Mouse (Mus musculus) ovary, adult 18-20 months (tissue): ENCODE measurements around the gene Chsy1.

ENCODE experiments used
- DNase-seq: peaks from one replicate; pipeline ENCODE4 v3.0.0; 2022; ENCODE audit warnings: low spot score, mixed read lengths

Gene Chsy1

GRCm38 (mm10) chr7:66108961-66109854 is at the start of gene Chsy1:
Gene Chsy1 (plus strand): TSS chr7:66109515.
- DNase-seq = peak; percentile 84

GRCm38 (mm10) chr7:66060066-66060956 is 49.0 kb upstream of the Chsy1 start:
- peak; percentile 76 for DNase-seq

- DNase-seq = no peak
Observed at GRCm38 (mm10) chr7:66061057-66061456, 48.3 kb upstream of the Chsy1 start.

GRCm38 (mm10) chr7:66076411-66076810 is 32.9 kb upstream of the Chsy1 start:
- DNase-seq = no peak

- DNase-seq = peak; percentile 95
Observed at GRCm38 (mm10) chr7:66079364-66080230, 29.7 kb upstream of the Chsy1 start, which contains the start of gene Selenos. Gene Selenos (plus strand): TSS chr7:66079649.

- DNase-seq = no peak
Observed at GRCm38 (mm10) chr7:66080231-66080613, 29.1 kb upstream of the Chsy1 start.

GRCm38 (mm10) chr7:66083757-66084156 is 25.6 kb upstream of the Chsy1 start:
- no peak for DNase-seq

- no peak for DNase-seq
Observed at GRCm38 (mm10) chr7:66084546-66084945, 24.8 kb upstream of the Chsy1 start.

GRCm38 (mm10) chr7:66087652-66088051 is 21.7 kb upstream of the Chsy1 start:
- DNase-seq = no peak

- DNase-seq = no peak
Observed at GRCm38 (mm10) chr7:66088077-66088476, 21.2 kb upstream of the Chsy1 start.

GRCm38 (mm10) chr7:66090676-66091190 is 18.6 kb upstream of the Chsy1 start:
- no peak for DNase-seq

GRCm38 (mm10) chr7:66091553-66091952 is 17.8 kb upstream of the Chsy1 start:
- no peak for DNase-seq

- DNase-seq = no peak
Observed at GRCm38 (mm10) chr7:66092656-66093055, 16.7 kb upstream of the Chsy1 start.

- DNase-seq = no peak
Observed at GRCm38 (mm10) chr7:66094141-66094540, 15.2 kb upstream of the Chsy1 start.

GRCm38 (mm10) chr7:66098803-66099202 is 10.5 kb upstream of the Chsy1 start:
- DNase-seq = no peak

GRCm38 (mm10) chr7:66101866-66102265 is 7.4 kb upstream of the Chsy1 start:
- no peak for DNase-seq

GRCm38 (mm10) chr7:66104531-66104930 is 4.8 kb upstream of the Chsy1 start:
- no peak for DNase-seq

- DNase-seq = no peak
Observed at GRCm38 (mm10) chr7:66105771-66106170, 3.5 kb upstream of the Chsy1 start.

GRCm38 (mm10) chr7:66106581-66107056 is 2.7 kb upstream of the Chsy1 start:
- DNase-seq = no peak

GRCm38 (mm10) chr7:66107206-66107605 is 2.1 kb upstream of the Chsy1 start:
- no peak for DNase-seq

- no peak for DNase-seq
Observed at GRCm38 (mm10) chr7:66107930-66108329, 1.4 kb upstream of the Chsy1 start.
